Mouse (Mus musculus): ENCODE results near the gene Insig2.
A peak's percentile ranks its signal among the peaks of the same experiment; 100 is the strongest.

The Insig2 gene

GRCm38 (mm10) chr1:121332485-121332884, at the start of gene Insig2:
TSS of gene Insig2 (minus strand) at chr1:121332589.
- DNase-seq (ENCODE audit: low read depth, low spot score) = no peak

GRCm38 (mm10) chr1:121381562-121381961, 49.2 kb upstream of the Insig2 start:
- no peak for DNase-seq (ENCODE audit: low read depth, low spot score)

- no peak for DNase-seq (ENCODE audit: low read depth, low spot score)
Observed at GRCm38 (mm10) chr1:121380033-121380432, 47.6 kb upstream of the Insig2 start.

GRCm38 (mm10) chr1:121377901-121378300, 45.5 kb upstream of the Insig2 start:
- DNase-seq (ENCODE audit: low read depth, low spot score) = no peak

- DNase-seq (ENCODE audit: low read depth, low spot score) = no peak
Observed at GRCm38 (mm10) chr1:121377410-121377809, 45.0 kb upstream of the Insig2 start.

GRCm38 (mm10) chr1:121373631-121374030, 41.2 kb upstream of the Insig2 start:
- DNase-seq (ENCODE audit: low read depth, low spot score) = no peak

GRCm38 (mm10) chr1:121372656-121373055, 40.3 kb upstream of the Insig2 start:
- DNase-seq (ENCODE audit: low read depth, low spot score) = no peak

GRCm38 (mm10) chr1:121371449-121371848, 39.1 kb upstream of the Insig2 start:
- no peak for DNase-seq (ENCODE audit: low read depth, low spot score)

GRCm38 (mm10) chr1:121367257-121367656, 34.9 kb upstream of the Insig2 start:
- no peak for DNase-seq (ENCODE audit: low read depth, low spot score)

GRCm38 (mm10) chr1:121360561-121360960, 28.2 kb upstream of the Insig2 start:
- no peak for DNase-seq (ENCODE audit: low read depth, low spot score)

GRCm38 (mm10) chr1:121359680-121360079, 27.3 kb upstream of the Insig2 start:
- DNase-seq (ENCODE audit: low read depth, low spot score) = no peak

- no peak for DNase-seq (ENCODE audit: low read depth, low spot score)
Observed at GRCm38 (mm10) chr1:121353779-121354178, 21.4 kb upstream of the Insig2 start.

GRCm38 (mm10) chr1:121351037-121351436, 18.6 kb upstream of the Insig2 start:
- no peak for DNase-seq (ENCODE audit: low read depth, low spot score)

- DNase-seq (ENCODE audit: low read depth, low spot score) = no peak
Observed at GRCm38 (mm10) chr1:121350616-121351015, 18.2 kb upstream of the Insig2 start.

- peak; percentile 31 for DNase-seq (ENCODE audit: low read depth, low spot score)
Observed at GRCm38 (mm10) chr1:121348875-121349847, 16.8 kb upstream of the Insig2 start.

- no peak for DNase-seq (ENCODE audit: low read depth, low spot score)
Observed at GRCm38 (mm10) chr1:121343966-121344365, 11.6 kb upstream of the Insig2 start.

GRCm38 (mm10) chr1:121335789-121336188, 3.4 kb upstream of the Insig2 start:
- DNase-seq (ENCODE audit: low read depth, low spot score) = no peak

- no peak for DNase-seq (ENCODE audit: low read depth, low spot score)
Observed at GRCm38 (mm10) chr1:121333986-121334703, 1.8 kb upstream of the Insig2 start.

- no peak for DNase-seq (ENCODE audit: low read depth, low spot score)
Observed at GRCm38 (mm10) chr1:121330621-121331020, 1.8 kb downstream of the Insig2 start.

- peak; percentile 30 for DNase-seq (ENCODE audit: low read depth, low spot score)
Observed at GRCm38 (mm10) chr1:121329391-121329790, 3.0 kb downstream of the Insig2 start.

- no peak for DNase-seq (ENCODE audit: low read depth, low spot score)
Observed at GRCm38 (mm10) chr1:121328193-121328555, 4.2 kb downstream of the Insig2 start.

GRCm38 (mm10) chr1:121327344-121328192, 4.8 kb downstream of the Insig2 start:
- DNase-seq (ENCODE audit: low read depth, low spot score) = peak; percentile 98
